In genomic region chr12:108239441-108239840, GRCm38 (mm10) we compare ENCODE assay signal across 8 mouse cellular contexts. TPM values are rescaled to one million over a fixed set of nuclear protein-coding genes. Genes with fewer than 3 reads are reported as not detected.
DNase-seq lines count a peak whose midpoint lies in the region; ATAC-seq lines count a peak whose summit lies in the region.

No protein-coding gene starts in this region.

- H3K9ac ChIP-seq in midbrain, embryonic 16.5 days (ENCODE audit: low read depth, low read length), result 0 out of 2 replicates have a peak overlapping the region, but pooled peaks have one; percentile 25
- no peak overlapping the region for H3K9ac ChIP-seq in intestine, embryonic 16.5 days (ENCODE audit: low read depth, low read length)

- no peak overlapping the region for H3K4me2 ChIP-seq in midbrain, embryonic 16.5 days (ENCODE audit: low read length)
- no peak overlapping the region for H3K4me2 ChIP-seq in intestine, embryonic 16.5 days (ENCODE audit: low read depth, low read length)

- peak overlapping the region; percentile 91 for H3K27ac ChIP-seq in forebrain, embryonic 10.5 days
- H3K27ac ChIP-seq in midbrain, embryonic 16.5 days (ENCODE audit: low read length), result peak overlapping the region; percentile 61
- no peak overlapping the region for H3K27ac ChIP-seq in intestine, embryonic 16.5 days (ENCODE audit: low read length)

- WGBS in forebrain, embryonic 10.5 days, result 68% methylated on average over 5 of the region's 5 CpGs
- 27% methylated on average over 5 of the region's 5 CpGs for WGBS in midbrain, embryonic 16.5 days
- 59% methylated on average over 5 of the region's 5 CpGs for WGBS in intestine, embryonic 16.5 days

- H3K4me3 ChIP-seq in forebrain, embryonic 10.5 days, result 0 out of 2 replicates have a peak overlapping the region, but pooled peaks have one; percentile 3
- no peak overlapping the region for H3K4me3 ChIP-seq in midbrain, embryonic 16.5 days (ENCODE audit: low read depth, low read length)
- no peak overlapping the region for H3K4me3 ChIP-seq in intestine, embryonic 16.5 days (ENCODE audit: low read length)

- DNase-seq in 3134 (ENCODE audit: extremely low read depth, insufficient read length, low spot score), result peak; percentile 80
- peak; percentile 70 for DNase-seq in adrenal gland, adult 8-10 months
- DNase-seq in forebrain, embryonic 10.5 days (ENCODE audit: extremely low spot score, low spot score), result no peak
- peak; percentile 78 for DNase-seq in heart, postnatal 4 days
- DNase-seq in layer of hippocampus, postnatal 36 days, result peak; percentile 67 to 71
- DNase-seq in gastrocnemius, postnatal 4 days (ENCODE audit: low spot score in 2 of 2), result no peak

- H3K4me1 ChIP-seq in forebrain, embryonic 10.5 days, result peaks cover 100% of the 10 kb centered on the region
- H3K4me1 ChIP-seq in midbrain, embryonic 16.5 days (ENCODE audit: control insufficient read depth, insufficient read depth, low read length), result peaks cover 54% of the 10 kb centered on the region
- peaks cover 82% of the 10 kb centered on the region for H3K4me1 ChIP-seq in intestine, embryonic 16.5 days (ENCODE audit: control insufficient read depth, insufficient read depth, low read length)

- H3K36me3 ChIP-seq in forebrain, embryonic 10.5 days (replicated peaks), result no peaks in the 10 kb centered on the region
- H3K36me3 ChIP-seq in midbrain, embryonic 16.5 days (ENCODE audit: control insufficient read depth, insufficient read depth, low read length), result no peaks in the 10 kb centered on the region
- no peaks in the 10 kb centered on the region for H3K36me3 ChIP-seq in intestine, embryonic 16.5 days (ENCODE audit: control insufficient read depth, insufficient read depth, low read length)

- H3K9me3 ChIP-seq in forebrain, embryonic 10.5 days, result no peaks in the 10 kb centered on the region
- no peaks in the 10 kb centered on the region for H3K9me3 ChIP-seq in midbrain, embryonic 16.5 days (replicated peaks; ENCODE audit: control insufficient read depth, low read length, poor library complexity, severe bottlenecking)
- H3K9me3 ChIP-seq in intestine, embryonic 16.5 days (ENCODE audit: control insufficient read depth, low read length), result no peaks in the 10 kb centered on the region

- peak; percentile 46; the same call in 1 of the 2 replicates for ATAC-seq in midbrain, embryonic 16.5 days
- no peak for ATAC-seq in intestine, embryonic 16.5 days

- no peaks in the 10 kb centered on the region for H3K27me3 ChIP-seq in forebrain, embryonic 10.5 days (ENCODE audit: poor library complexity, severe bottlenecking)
- no peaks in the 10 kb centered on the region for H3K27me3 ChIP-seq in midbrain, embryonic 16.5 days (ENCODE audit: control insufficient read depth, insufficient read depth, low read depth, low read length)
- no peaks in the 10 kb centered on the region for H3K27me3 ChIP-seq in intestine, embryonic 16.5 days (replicated peaks; ENCODE audit: control insufficient read depth, insufficient read depth, low read length)

RNA-seq across cellular contexts. Expression of gene Ccdc85c, which starts 35.8 kb away (rescaled TPM):
- 10 to 100 TPM; 24.6 to 36.3 (median 29.0) TPM for total RNA-seq in adrenal gland, adult 8-10 months (2022)
- 13.5 and 14.6 TPM in 2 replicates for polyA plus RNA-seq in forebrain, embryonic 10.5 days (2016; fragmentation: Nextera tagmentation; extraction: Ambion mirVana)
- 10 to 100 TPM; 35.2 to 37.2 TPM for total RNA-seq in heart, postnatal 4 days (2021)
- 10 to 100 TPM; 68.1 to 70.0 TPM for total RNA-seq in layer of hippocampus, postnatal 36 days (2021)
- 13.2 and 13.5 TPM in 2 replicates for polyA plus RNA-seq in midbrain, embryonic 16.5 days (2015; fragmentation: Nextera tagmentation; extraction: Ambion mirVana)
- total RNA-seq in gastrocnemius, postnatal 4 days (2021), result 1 to 10 TPM; 7.3 to 8.4 TPM
- polyA plus RNA-seq in intestine, embryonic 16.5 days (2015; fragmentation: Nextera tagmentation; extraction: Ambion mirVana), result 4.8 and 7.1 TPM in 2 replicates

Comparison
In these comparisons a context has a peak if more than half of its experiments do, and no peak if none do; other contexts are left out.
1. DNase-seq: peak in 3134 (single experiment), adrenal gland, adult 8-10 months (single experiment), heart, postnatal 4 days (single experiment) and layer of hippocampus, postnatal 36 days (2 of 2); none in forebrain, embryonic 10.5 days (single experiment) and gastrocnemius, postnatal 4 days (0 of 2).